Mouse (Mus musculus): ENCODE results near the gene Eef1akmt3. TPM values are rescaled to one million over a fixed set of nuclear protein-coding genes. Genes with fewer than 3 reads are reported as not detected.
A peak's percentile ranks its signal among the peaks of the same experiment; 100 is the strongest.

Eef1akmt3 gene
- total RNA-seq, 1 experiment = 0.49 TPM

GRCm38 (mm10) chr10:126988513-126989165 lies 52.7 kb downstream of the Eef1akmt3 start:
- TF ChIP-seq MAFK (IDR thresholded peaks at IDR 0.05; ENCODE audit: insufficient read depth, low read depth, low read length) (no peak), ZC3H11A (IDR thresholded peaks at IDR 0.05; ENCODE audit: borderline replicate concordance, low read depth, low read length) (no peak), ZNF384 (IDR thresholded peaks at IDR 0.05; ENCODE audit: low read depth, low read length) (no peak)
- DNase-seq (ENCODE audit: low read depth, low spot score) = no peak
- Histone ChIP-seq H3K4me3 (ENCODE audit: insufficient read depth in 1 of 2, low read depth in 1 of 2, low read length in 2 of 2, poor library complexity in 1 of 2, severe bottlenecking in 1 of 2) (no peak overlapping the region), H3K27ac (ENCODE audit: insufficient read depth, low read depth, low read length, poor library complexity, severe bottlenecking) (peak overlapping the region; percentile 57; the same call in 1 of the 2 replicates), H3K9me3 (ENCODE audit: control insufficient read depth, insufficient read depth, low read depth, low read length) (no peaks in the 10 kb centered on the region), H3K4me1 (ENCODE audit: control insufficient read depth in 2 of 2, insufficient read depth in 2 of 2, low read length in 2 of 2, poor library complexity in 1 of 2) (peaks cover 12 to 45% of the 10 kb centered on the region in 2 experiments), H3K36me3 (ENCODE audit: control insufficient read depth, insufficient read depth, low read length, poor library complexity, severe bottlenecking) (peaks cover 25% of the 10 kb centered on the region), H3K9ac (ENCODE audit: insufficient read depth, low read depth, low read length, poor library complexity, severe bottlenecking) (no peak overlapping the region)
- in situ Hi-C loops (cut with MboI; ENCODE audit: low sequenced_read_pairs in 2 of 2, unreplicated experiment in 2 of 2) = no loop called here

- no peak overlapping the region for H3K4me3 ChIP-seq (ENCODE audit: insufficient read depth in 1 of 2, low read depth in 1 of 2, low read length in 2 of 2, poor library complexity in 1 of 2, severe bottlenecking in 1 of 2)
Observed at GRCm38 (mm10) chr10:126987183-126988118, 53.9 kb downstream of the Eef1akmt3 start.

GRCm38 (mm10) chr10:126986541-126986961 lies 54.8 kb downstream of the Eef1akmt3 start:
- peaks cover 6% of the 10 kb centered on the region; the same call in 1 of the 2 replicates for H3K36me3 ChIP-seq (ENCODE audit: control insufficient read depth, insufficient read depth, low read length, poor library complexity, severe bottlenecking)
- no peak for DNase-seq (ENCODE audit: low read depth, low spot score)
- no peaks in the 10 kb centered on the region for H3K9me3 ChIP-seq (ENCODE audit: control insufficient read depth, insufficient read depth, low read depth, low read length)
- peaks cover 12 to 65% of the 10 kb centered on the region in 2 experiments for H3K4me1 ChIP-seq (ENCODE audit: control insufficient read depth in 2 of 2, insufficient read depth in 2 of 2, low read length in 2 of 2, poor library complexity in 1 of 2)
- in situ Hi-C loops (cut with MboI; ENCODE audit: low sequenced_read_pairs in 2 of 2, unreplicated experiment in 2 of 2) = no loop called here
- H3K27ac ChIP-seq (ENCODE audit: insufficient read depth, low read depth, low read length, poor library complexity, severe bottlenecking) = no peak overlapping the region
- no peak overlapping the region for H3K4me3 ChIP-seq (ENCODE audit: insufficient read depth in 1 of 2, low read depth in 1 of 2, low read length in 2 of 2, poor library complexity in 1 of 2, severe bottlenecking in 1 of 2)
- TF ChIP-seq ZC3H11A (IDR thresholded peaks at IDR 0.05; ENCODE audit: borderline replicate concordance, low read depth, low read length) (no peak), MAFK (IDR thresholded peaks at IDR 0.05; ENCODE audit: insufficient read depth, low read depth, low read length) (no peak), CHD2 (IDR thresholded peaks at IDR 0.05; ENCODE audit: low read depth, low read length) (no peak), ZNF384 (IDR thresholded peaks at IDR 0.05; ENCODE audit: low read depth, low read length) (no peak), HCFC1 (IDR thresholded peaks at IDR 0.05; ENCODE audit: borderline replicate concordance, insufficient read depth, low read length) (no peak)
- no peak overlapping the region for H3K9ac ChIP-seq (ENCODE audit: insufficient read depth, low read depth, low read length, poor library complexity, severe bottlenecking)

More at GRCm38 (mm10) chr10:126987183-126988118, 53.9 kb downstream of the Eef1akmt3 start:
- in situ Hi-C loops (cut with MboI; ENCODE audit: low sequenced_read_pairs in 2 of 2, unreplicated experiment in 2 of 2) = no loop called here
- no peak overlapping the region; the same call in 1 of the 2 replicates for H3K9ac ChIP-seq (ENCODE audit: insufficient read depth, low read depth, low read length, poor library complexity, severe bottlenecking)
- peaks cover 13% of the 10 kb centered on the region; the same call in 1 of the 2 replicates for H3K36me3 ChIP-seq (ENCODE audit: control insufficient read depth, insufficient read depth, low read length, poor library complexity, severe bottlenecking)
- peaks cover 12 to 57% of the 10 kb centered on the region in 2 experiments for H3K4me1 ChIP-seq (ENCODE audit: control insufficient read depth in 2 of 2, insufficient read depth in 2 of 2, low read length in 2 of 2, poor library complexity in 1 of 2)
- no peak for DNase-seq (ENCODE audit: low read depth, low spot score)
- peak overlapping the region; percentile 57 for H3K27ac ChIP-seq (ENCODE audit: insufficient read depth, low read depth, low read length, poor library complexity, severe bottlenecking)
- TF ChIP-seq MAFK (IDR thresholded peaks at IDR 0.05; ENCODE audit: insufficient read depth, low read depth, low read length) (no peak), ZC3H11A (IDR thresholded peaks at IDR 0.05; ENCODE audit: borderline replicate concordance, low read depth, low read length) (no peak), ZNF384 (IDR thresholded peaks at IDR 0.05; ENCODE audit: low read depth, low read length) (no peak), HCFC1 (IDR thresholded peaks at IDR 0.05; ENCODE audit: borderline replicate concordance, insufficient read depth, low read length) (no peak)
- H3K9me3 ChIP-seq (ENCODE audit: control insufficient read depth, insufficient read depth, low read depth, low read length) = no peaks in the 10 kb centered on the region

GRCm38 (mm10) chr10:126985579-126985978 lies 55.7 kb downstream of the Eef1akmt3 start:
- H3K27ac ChIP-seq (ENCODE audit: insufficient read depth, low read depth, low read length, poor library complexity, severe bottlenecking) = no peak overlapping the region
- TF ChIP-seq MAFK (IDR thresholded peaks at IDR 0.05; ENCODE audit: insufficient read depth, low read depth, low read length) (no peak), ZC3H11A (IDR thresholded peaks at IDR 0.05; ENCODE audit: borderline replicate concordance, low read depth, low read length) (no peak), HCFC1 (IDR thresholded peaks at IDR 0.05; ENCODE audit: borderline replicate concordance, insufficient read depth, low read length) (no peak), ZNF384 (IDR thresholded peaks at IDR 0.05; ENCODE audit: low read depth, low read length) (no peak)
- no peaks in the 10 kb centered on the region for H3K9me3 ChIP-seq (ENCODE audit: control insufficient read depth, insufficient read depth, low read depth, low read length)
- peaks cover 15 to 72% of the 10 kb centered on the region in 2 experiments for H3K4me1 ChIP-seq (ENCODE audit: control insufficient read depth in 2 of 2, insufficient read depth in 2 of 2, low read length in 2 of 2, poor library complexity in 1 of 2)
- DNase-seq (ENCODE audit: low read depth, low spot score) = no peak
- in situ Hi-C loops (cut with MboI; ENCODE audit: low sequenced_read_pairs in 2 of 2, unreplicated experiment in 2 of 2) = no loop called here
- no peak overlapping the region for H3K4me3 ChIP-seq (ENCODE audit: insufficient read depth in 1 of 2, low read depth in 1 of 2, low read length in 2 of 2, poor library complexity in 1 of 2, severe bottlenecking in 1 of 2)
- H3K9ac ChIP-seq (ENCODE audit: insufficient read depth, low read depth, low read length, poor library complexity, severe bottlenecking) = no peak overlapping the region
- no peaks in the 10 kb centered on the region; the same call in 1 of the 2 replicates for H3K36me3 ChIP-seq (ENCODE audit: control insufficient read depth, insufficient read depth, low read length, poor library complexity, severe bottlenecking)

Measured in ES-E14 (cell line).